Mouse (Mus musculus) natural killer cell, adult 2 months (primary cell): ENCODE results near the gene Large1.

Experiments used
- DNase-seq, 2 experiments: peaks; one replicate each; pipeline ENCODE4 v3.0.0; 2022; ENCODE audit warnings: low spot score in 2 of 2

Large1 gene

GRCm38 (mm10) chr8:72801583-72801982 is 551.8 kb downstream of the Large1 start:
- DNase-seq, result no peak

- DNase-seq, result no peak
These were observed 572.7 kb downstream of the Large1 start for GRCm38 (mm10) chr8:72780644-72781043.

- no peak for DNase-seq
These were observed 575.5 kb downstream of the Large1 start for GRCm38 (mm10) chr8:72777797-72778196.

GRCm38 (mm10) chr8:72766777-72767176 is 586.6 kb downstream of the Large1 start:
- no peak for DNase-seq

GRCm38 (mm10) chr8:72765696-72766095 is 587.6 kb downstream of the Large1 start:
- no peak for DNase-seq
